In genomic region chr11:110336814-110337288, GRCm38 (mm10) we compare ENCODE assay signal across 8 mouse cellular contexts. TPM values are rescaled to one million over a fixed set of nuclear protein-coding genes. Genes with fewer than 3 reads are reported as not detected.
DNase-seq lines count a peak whose midpoint lies in the region; ATAC-seq and TF ChIP-seq lines count a peak whose summit lies in the region.

No protein-coding gene starts in this region.

- H3K9ac ChIP-seq in intestine, postnatal 0 days (ENCODE audit: low read depth, low read length), result peak overlapping the region; percentile 45
- H3K9ac ChIP-seq in liver, embryonic 16.5 days (ENCODE audit: low read depth, low read length), result peak overlapping the region; percentile 58
- H3K9ac ChIP-seq in neural tube, embryonic 14.5 days (replicated peaks; ENCODE audit: low read depth, low read length), result peak overlapping the region; percentile 78

- no peaks in the 10 kb centered on the region for H3K4me1 ChIP-seq in intestine, postnatal 0 days (replicated peaks; ENCODE audit: control insufficient read depth, insufficient read depth, low read length)
- peaks cover 7% of the 10 kb centered on the region for H3K4me1 ChIP-seq in liver, embryonic 16.5 days (ENCODE audit: control insufficient read depth, low read depth, low read length)
- H3K4me1 ChIP-seq in neural tube, embryonic 14.5 days (ENCODE audit: control insufficient read depth, insufficient read depth, low read length), result 0 out of 2 replicates have a peak, but pooled peaks cover 4% of the 10 kb centered on the region

- WGBS in intestine, postnatal 0 days, result under 1% methylated on average over 18 of the region's 18 CpGs
- 2% methylated on average over 18 of the region's 18 CpGs for WGBS in liver, embryonic 16.5 days (ENCODE audit: insufficient replicate concordance)
- under 1% methylated on average over 18 of the region's 18 CpGs for WGBS in neural tube, embryonic 14.5 days

- DNase-seq in thymus, postnatal 25 days, result peak; percentile 1
- no peak for DNase-seq in thymus, postnatal 10 days (ENCODE audit: low spot score in 2 of 2)
- peak; percentile 36 for DNase-seq in brain, adult 2 months (ENCODE audit: low read depth, low spot score)
- peak; percentile 23 for DNase-seq in forelimb bud, embryonic 11.5 days (ENCODE audit: low read depth, low spot score)
- no peak for DNase-seq in MN1 (ENCODE audit: low spot score)

- peak overlapping the region; percentile 84 for H3K4me2 ChIP-seq in intestine, postnatal 0 days (replicated peaks; ENCODE audit: low read depth)
- H3K4me2 ChIP-seq in liver, embryonic 16.5 days (ENCODE audit: low read depth, low read length), result peak overlapping the region; percentile 91
- H3K4me2 ChIP-seq in neural tube, embryonic 14.5 days (ENCODE audit: low read depth, low read length), result peak overlapping the region; percentile 88

- H3K27me3 ChIP-seq in intestine, postnatal 0 days (replicated peaks; ENCODE audit: control insufficient read depth, insufficient read depth, low read length), result 0 out of 2 replicates have a peak, but pooled peaks cover 3% of the 10 kb centered on the region
- peaks cover 10% of the 10 kb centered on the region for H3K27me3 ChIP-seq in liver, embryonic 16.5 days (ENCODE audit: control insufficient read depth, insufficient read depth, low read depth, low read length)
- H3K27me3 ChIP-seq in neural tube, embryonic 14.5 days (ENCODE audit: control insufficient read depth, insufficient read depth, low read length), result no peaks in the 10 kb centered on the region

- peak overlapping the region; percentile 21; the same call in 1 of the 2 replicates for H3K27ac ChIP-seq in intestine, postnatal 0 days (ENCODE audit: low read depth, low read length)
- no peak overlapping the region for H3K27ac ChIP-seq in liver, embryonic 16.5 days (ENCODE audit: low read length)
- peak overlapping the region; percentile 73; the same call in 1 of the 2 replicates for H3K27ac ChIP-seq in neural tube, embryonic 14.5 days (ENCODE audit: low read depth, low read length)

- peak overlapping the region; percentile 80 for H3K4me3 ChIP-seq in intestine, postnatal 0 days (ENCODE audit: low read depth, low read length)
- peak overlapping the region; percentile 78 for H3K4me3 ChIP-seq in liver, embryonic 16.5 days (ENCODE audit: low read depth, low read length)
- peak overlapping the region; percentile 76 for H3K4me3 ChIP-seq in neural tube, embryonic 14.5 days (ENCODE audit: low read depth, low read length)

- TF ChIP-seq CTCF in intestine, postnatal 0 days (IDR thresholded peaks at IDR 0.05; ENCODE audit: low read depth), result no peak

- no peaks in the 10 kb centered on the region for H3K9me3 ChIP-seq in intestine, postnatal 0 days (ENCODE audit: control insufficient read depth)
- H3K9me3 ChIP-seq in liver, embryonic 16.5 days (replicated peaks; ENCODE audit: control insufficient read depth, low read length), result no peaks in the 10 kb centered on the region
- no peaks in the 10 kb centered on the region for H3K9me3 ChIP-seq in neural tube, embryonic 14.5 days (ENCODE audit: control insufficient read depth, low read length)

- ATAC-seq in intestine, postnatal 0 days, result no peak; the same call in 1 of the 2 replicates
- peak; percentile 2; the same call in 1 of the 2 replicates for ATAC-seq in liver, embryonic 16.5 days (ENCODE audit: low read depth)
- ATAC-seq in neural tube, embryonic 14.5 days (ENCODE audit: low read depth), result peak; percentile 4; the same call in 1 of the 2 replicates

- no peaks in the 10 kb centered on the region for H3K36me3 ChIP-seq in intestine, postnatal 0 days (ENCODE audit: control insufficient read depth, insufficient read depth)
- H3K36me3 ChIP-seq in liver, embryonic 16.5 days (ENCODE audit: control insufficient read depth, insufficient read depth), result no peaks in the 10 kb centered on the region
- H3K36me3 ChIP-seq in neural tube, embryonic 14.5 days (ENCODE audit: control insufficient read depth, insufficient read depth, low read length), result no peaks in the 10 kb centered on the region

RNA-seq across cellular contexts. Expression of gene Abca5, which starts 0.7 kb away (rescaled TPM):
- 1.5 and 2.4 TPM in 2 replicates for polyA plus RNA-seq in intestine, postnatal 0 days (2015; fragmentation: Nextera tagmentation; extraction: Ambion mirVana)
- polyA plus RNA-seq in liver, embryonic 16.5 days (2015; fragmentation: Nextera tagmentation; extraction: Ambion mirVana), result 0.81 and 0.99 TPM in 2 replicates
- 13.9 and 29.3 TPM in 2 replicates for polyA plus RNA-seq in neural tube, embryonic 14.5 days (2014; fragmentation: Nextera tagmentation; extraction: Ambion mirVana)

Comparison
In these comparisons a context has a peak if more than half of its experiments do, and no peak if none do; other contexts are left out.
1. DNase-seq: peak in thymus, postnatal 25 days (single experiment), brain, adult 2 months (single experiment) and forelimb bud, embryonic 11.5 days (single experiment); none in thymus, postnatal 10 days (0 of 2) and MN1 (single experiment).
2. Peak in every context shown above with its lines, with median percentiles within 50 percentile points of each other: H3K4me2 ChIP-seq, H3K4me3 ChIP-seq and H3K9ac ChIP-seq.